Mouse (Mus musculus) thymus, postnatal 36 days (tissue): Measurements from ENCODE around the gene Ppp1r1c.

Source experiments
- DNase-seq, 2 experiments: peaks; one replicate each; pipeline ENCODE4 v3.0.0; 2022; ENCODE audit warnings: mixed read lengths in 2 of 2

The Ppp1r1c gene

GRCm38 (mm10) chr2:79707575-79707974 lies at the start of gene Ppp1r1c:
Gene Ppp1r1c, plus strand, starts transcription at chr2:79707780.
- no peak for DNase-seq

- DNase-seq = no peak
These were observed 47.0 kb upstream of the Ppp1r1c start for GRCm38 (mm10) chr2:79660417-79661185.

- DNase-seq = no peak
These were observed 46.0 kb upstream of the Ppp1r1c start for GRCm38 (mm10) chr2:79661486-79662104.

- no peak for DNase-seq
These were observed 42.9 kb upstream of the Ppp1r1c start for GRCm38 (mm10) chr2:79664532-79665286.

GRCm38 (mm10) chr2:79665492-79665891 lies 42.1 kb upstream of the Ppp1r1c start:
- no peak for DNase-seq

- DNase-seq = no peak
These were observed 32.3 kb upstream of the Ppp1r1c start for GRCm38 (mm10) chr2:79675266-79675665.

- no peak for DNase-seq
These were observed 29.8 kb upstream of the Ppp1r1c start for GRCm38 (mm10) chr2:79677663-79678257.

GRCm38 (mm10) chr2:79681672-79682071 lies 25.9 kb upstream of the Ppp1r1c start:
- no peak for DNase-seq

- no peak for DNase-seq
These were observed 24.3 kb upstream of the Ppp1r1c start for GRCm38 (mm10) chr2:79683258-79683657.

GRCm38 (mm10) chr2:79690838-79691237 lies 16.7 kb upstream of the Ppp1r1c start:
- no peak for DNase-seq

- DNase-seq = no peak
These were observed 12.4 kb upstream of the Ppp1r1c start for GRCm38 (mm10) chr2:79695190-79695589.

- DNase-seq = no peak
These were observed 11.6 kb upstream of the Ppp1r1c start for GRCm38 (mm10) chr2:79695939-79696338.

- no peak for DNase-seq
These were observed 10.9 kb upstream of the Ppp1r1c start for GRCm38 (mm10) chr2:79696478-79697230.

- no peak for DNase-seq
These were observed 9.4 kb upstream of the Ppp1r1c start for GRCm38 (mm10) chr2:79698166-79698565.

GRCm38 (mm10) chr2:79704773-79705172 lies 2.8 kb upstream of the Ppp1r1c start:
- DNase-seq = no peak

- DNase-seq = no peak
These were observed 6.1 kb downstream of the Ppp1r1c start for GRCm38 (mm10) chr2:79713662-79714091.

- no peak for DNase-seq
These were observed 7.2 kb downstream of the Ppp1r1c start for GRCm38 (mm10) chr2:79714745-79715144.

- no peak for DNase-seq
These were observed 8.3 kb downstream of the Ppp1r1c start for GRCm38 (mm10) chr2:79715925-79716324.

GRCm38 (mm10) chr2:79717846-79718245 lies 10.3 kb downstream of the Ppp1r1c start:
- DNase-seq = no peak

- no peak for DNase-seq
These were observed 14.8 kb downstream of the Ppp1r1c start for GRCm38 (mm10) chr2:79722415-79722814.

GRCm38 (mm10) chr2:79738958-79739357 lies 31.4 kb downstream of the Ppp1r1c start:
- DNase-seq = no peak

GRCm38 (mm10) chr2:79741966-79742365 lies 34.4 kb downstream of the Ppp1r1c start:
- DNase-seq = no peak
